Mouse (Mus musculus): ENCODE results near the gene Kcnb1. TPM values are rescaled to one million over a fixed set of nuclear protein-coding genes. Genes with fewer than 3 reads are reported as not detected.

Kcnb1 gene
- polyA plus RNA-seq, 1 experiment, result 0.62 TPM

- H3K4me1 ChIP-seq (ENCODE audit: control insufficient read depth, insufficient read depth, low read length), result peaks cover 17% of the 10 kb centered on the region
- TF ChIP-seq CTCF (IDR thresholded peaks at IDR 0.05; ENCODE audit: low read depth, low read length), result no peak
- TF ChIP-seq POLR2A (IDR thresholded peaks at IDR 0.05; ENCODE audit: borderline replicate concordance, low read depth, low read length), result no peak
- no peak overlapping the region for H3K4me3 ChIP-seq (ENCODE audit: insufficient read depth, low read length)
- H3K27ac ChIP-seq (ENCODE audit: insufficient read depth, low read depth, low read length), result no peak overlapping the region
These were observed 39.1 kb downstream of the Kcnb1 start for GRCm38 (mm10) chr2:167150880-167151279.

GRCm38 (mm10) chr2:167150135-167150534 is 39.8 kb downstream of the Kcnb1 start:
- Histone ChIP-seq H3K4me3 (ENCODE audit: insufficient read depth, low read length) (no peak overlapping the region), H3K27ac (ENCODE audit: insufficient read depth, low read depth, low read length) (no peak overlapping the region), H3K4me1 (ENCODE audit: control insufficient read depth, insufficient read depth, low read length) (peaks cover 17% of the 10 kb centered on the region)
- TF ChIP-seq CTCF (IDR thresholded peaks at IDR 0.05; ENCODE audit: low read depth, low read length), result no peak
- no peak for TF ChIP-seq POLR2A (IDR thresholded peaks at IDR 0.05; ENCODE audit: borderline replicate concordance, low read depth, low read length)

DNA sequence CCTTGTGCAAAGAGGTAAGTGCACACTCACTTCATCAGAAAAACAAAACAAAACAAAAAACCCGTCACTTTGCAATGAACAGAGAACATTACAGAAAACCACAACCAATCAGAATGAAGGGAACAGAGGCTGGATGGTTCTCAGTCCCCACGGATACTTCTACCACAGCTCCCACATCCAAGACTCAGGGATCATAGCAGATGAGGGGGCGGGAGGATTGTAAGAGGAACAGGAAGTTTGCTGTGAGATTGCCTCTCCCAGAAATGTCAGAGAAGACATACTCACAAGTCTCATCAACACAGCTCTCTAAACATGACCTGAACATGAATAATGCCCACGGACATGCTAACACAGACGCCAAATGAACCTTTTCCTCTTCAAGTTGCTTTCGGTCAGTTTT is 40.9 kb downstream of the Kcnb1 start:
- no peak for TF ChIP-seq POLR2A (IDR thresholded peaks at IDR 0.05; ENCODE audit: borderline replicate concordance, low read depth, low read length)
- TF ChIP-seq CTCF (IDR thresholded peaks at IDR 0.05; ENCODE audit: low read depth, low read length), result no peak
- Histone ChIP-seq H3K27ac (ENCODE audit: insufficient read depth, low read depth, low read length) (no peak overlapping the region), H3K4me3 (ENCODE audit: insufficient read depth, low read length) (no peak overlapping the region), H3K4me1 (ENCODE audit: control insufficient read depth, insufficient read depth, low read length) (peaks cover 16% of the 10 kb centered on the region)

DNA sequence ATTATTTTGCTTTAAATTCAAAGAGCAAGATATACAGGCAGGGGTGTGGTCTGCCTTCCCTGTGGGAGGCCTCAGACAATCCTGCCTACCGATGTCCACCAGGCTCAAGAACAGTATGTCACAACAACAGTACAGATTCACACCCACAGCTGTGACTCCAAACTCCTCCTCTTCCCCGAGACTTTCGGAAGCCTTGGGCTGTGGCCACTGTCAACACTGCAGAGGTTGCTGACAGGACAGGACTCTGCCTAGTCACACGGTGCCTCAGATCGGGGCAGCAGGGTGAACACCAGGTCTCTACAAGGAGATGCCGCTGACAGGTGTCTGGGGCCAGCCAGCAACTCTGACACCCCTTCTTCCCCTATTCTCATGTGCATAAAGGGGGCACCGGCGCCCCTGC is 42.2 kb downstream of the Kcnb1 start:
- no peak overlapping the region for H3K4me3 ChIP-seq (ENCODE audit: insufficient read depth, low read length)
- peaks cover 16% of the 10 kb centered on the region for H3K4me1 ChIP-seq (ENCODE audit: control insufficient read depth, insufficient read depth, low read length)
- no peak overlapping the region for H3K27ac ChIP-seq (ENCODE audit: insufficient read depth, low read depth, low read length)
- no peak for TF ChIP-seq CTCF (IDR thresholded peaks at IDR 0.05; ENCODE audit: low read depth, low read length)
- TF ChIP-seq POLR2A (IDR thresholded peaks at IDR 0.05; ENCODE audit: borderline replicate concordance, low read depth, low read length), result no peak

GRCm38 (mm10) chr2:167145904-167146303 is 44.1 kb downstream of the Kcnb1 start:
- no peak overlapping the region for H3K27ac ChIP-seq (ENCODE audit: insufficient read depth, low read depth, low read length)
- H3K4me1 ChIP-seq (ENCODE audit: control insufficient read depth, insufficient read depth, low read length), result peaks cover 16% of the 10 kb centered on the region
- TF ChIP-seq CTCF (IDR thresholded peaks at IDR 0.05; ENCODE audit: low read depth, low read length) (no peak), POLR2A (IDR thresholded peaks at IDR 0.05; ENCODE audit: borderline replicate concordance, low read depth, low read length) (no peak)
- no peak overlapping the region for H3K4me3 ChIP-seq (ENCODE audit: insufficient read depth, low read length)

GRCm38 (mm10) chr2:167144439-167145307 is 45.3 kb downstream of the Kcnb1 start:
- Histone ChIP-seq H3K4me1 (ENCODE audit: control insufficient read depth, insufficient read depth, low read length) (peaks cover 16% of the 10 kb centered on the region), H3K27ac (ENCODE audit: insufficient read depth, low read depth, low read length) (no peak overlapping the region)
- no peak for TF ChIP-seq POLR2A (IDR thresholded peaks at IDR 0.05; ENCODE audit: borderline replicate concordance, low read depth, low read length)
- TF ChIP-seq CTCF (IDR thresholded peaks at IDR 0.05; ENCODE audit: low read depth, low read length), result no peak

GRCm38 (mm10) chr2:167143914-167144313 is 46.0 kb downstream of the Kcnb1 start:
- Histone ChIP-seq H3K4me3 (ENCODE audit: insufficient read depth, low read length) (no peak overlapping the region), H3K4me1 (ENCODE audit: control insufficient read depth, insufficient read depth, low read length) (peaks cover 13% of the 10 kb centered on the region)

More at GRCm38 (mm10) chr2:167144439-167145307, 45.3 kb downstream of the Kcnb1 start:
- no peak overlapping the region for H3K4me3 ChIP-seq (ENCODE audit: insufficient read depth, low read length)

GRCm38 (mm10) chr2:167142282-167142681 is 47.7 kb downstream of the Kcnb1 start:
- Histone ChIP-seq H3K4me3 (ENCODE audit: insufficient read depth, low read length) (no peak overlapping the region), H3K27ac (ENCODE audit: insufficient read depth, low read depth, low read length) (no peak overlapping the region), H3K4me1 (ENCODE audit: control insufficient read depth, insufficient read depth, low read length) (peaks cover 13% of the 10 kb centered on the region)
- TF ChIP-seq CTCF (IDR thresholded peaks at IDR 0.05; ENCODE audit: low read depth, low read length) (no peak), POLR2A (IDR thresholded peaks at IDR 0.05; ENCODE audit: borderline replicate concordance, low read depth, low read length) (no peak)

More at GRCm38 (mm10) chr2:167143914-167144313, 46.0 kb downstream of the Kcnb1 start:
- no peak overlapping the region for H3K27ac ChIP-seq (ENCODE audit: insufficient read depth, low read depth, low read length)
- TF ChIP-seq CTCF (IDR thresholded peaks at IDR 0.05; ENCODE audit: low read depth, low read length), result no peak
- no peak for TF ChIP-seq POLR2A (IDR thresholded peaks at IDR 0.05; ENCODE audit: borderline replicate concordance, low read depth, low read length)

GRCm38 (mm10) chr2:167141810-167142209 is 48.1 kb downstream of the Kcnb1 start:
- TF ChIP-seq POLR2A (IDR thresholded peaks at IDR 0.05; ENCODE audit: borderline replicate concordance, low read depth, low read length) (no peak), CTCF (IDR thresholded peaks at IDR 0.05; ENCODE audit: low read depth, low read length) (no peak)
- H3K4me1 ChIP-seq (ENCODE audit: control insufficient read depth, insufficient read depth, low read length), result peaks cover 13% of the 10 kb centered on the region
- no peak overlapping the region for H3K4me3 ChIP-seq (ENCODE audit: insufficient read depth, low read length)
- no peak overlapping the region for H3K27ac ChIP-seq (ENCODE audit: insufficient read depth, low read depth, low read length)

DNA sequence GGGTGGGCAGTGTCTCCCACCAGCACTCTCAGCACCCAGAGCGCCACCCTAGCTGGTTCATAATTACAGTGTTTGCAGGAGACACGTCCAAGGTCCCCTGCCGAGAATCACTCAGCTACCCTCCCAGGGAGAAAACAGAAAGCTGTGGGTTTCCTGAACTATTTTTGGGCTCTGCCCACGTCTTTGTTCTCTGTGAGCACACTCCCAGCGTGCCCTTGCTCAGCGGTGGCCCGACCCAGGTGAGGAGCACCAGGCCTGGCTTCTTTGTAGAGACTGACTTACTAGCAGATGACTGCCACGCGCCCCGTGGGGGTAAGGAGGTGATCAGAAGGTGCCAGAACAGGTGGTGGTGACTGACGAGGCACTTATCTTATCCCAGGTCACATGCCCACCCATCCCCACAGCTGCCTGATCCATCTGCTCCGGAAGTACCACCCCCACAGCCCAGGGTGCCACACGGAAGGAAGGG is 50.1 kb downstream of the Kcnb1 start:
- Histone ChIP-seq H3K27ac (ENCODE audit: insufficient read depth, low read depth, low read length) (no peak overlapping the region), H3K4me3 (ENCODE audit: insufficient read depth, low read length) (no peak overlapping the region)

More for the DNA sequence above, 50.1 kb downstream of the Kcnb1 start:
- H3K4me1 ChIP-seq (ENCODE audit: control insufficient read depth, insufficient read depth, low read length), result no peaks in the 10 kb centered on the region
- TF ChIP-seq POLR2A (IDR thresholded peaks at IDR 0.05; ENCODE audit: borderline replicate concordance, low read depth, low read length) (no peak), CTCF (IDR thresholded peaks at IDR 0.05; ENCODE audit: low read depth, low read length) (no peak)
